Mouse (Mus musculus): ENCODE data around the gene Hist2h2bb. TPM values are rescaled to one million over a fixed set of nuclear protein-coding genes. Genes with fewer than 3 reads are reported as not detected.

Hist2h2bb gene
- total and polyA plus RNA-seq, 2 experiments from 2014 or later: 0.59 to 225 TPM

DNA sequence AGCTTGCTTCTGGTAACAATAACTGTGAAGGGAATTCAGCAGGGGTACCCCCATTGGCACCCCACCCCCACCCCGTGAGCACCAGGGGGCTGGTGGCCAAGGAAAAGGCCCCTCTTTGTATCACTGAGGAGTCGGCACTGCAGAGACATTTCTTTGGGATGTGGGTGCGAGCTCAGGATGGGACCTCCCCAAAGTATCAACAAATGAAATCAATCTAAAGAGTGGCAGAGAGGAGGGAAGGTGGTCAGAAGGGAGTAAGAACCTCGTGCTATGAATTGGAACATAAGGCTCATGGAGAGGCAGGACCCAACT lies 20.6 kb upstream of the Hist2h2bb start:
- Histone ChIP-seq H3K4me3 (ENCODE audit: low read depth, low read length) (no peak overlapping the region; the same call in 1 of the 2 replicates), H3K36me3 (replicated peaks; ENCODE audit: control insufficient read depth, insufficient read depth, low read length) (no peaks in the 10 kb centered on the region), H3K4me2 (ENCODE audit: low read depth, low read length) (peak overlapping the region; percentile 59; the same call in 1 of the 2 replicates), H3K27me3 (ENCODE audit: control insufficient read depth, insufficient read depth, low read length) (no peaks in the 10 kb centered on the region), H3K9me3 (replicated peaks; ENCODE audit: control insufficient read depth, low read length) (no peaks in the 10 kb centered on the region), H3K9ac (replicated peaks; ENCODE audit: low read depth, low read length) (no peak overlapping the region), H3K4me1 (ENCODE audit: control insufficient read depth, insufficient read depth) (peaks cover 32% of the 10 kb centered on the region), H3K27ac (ENCODE audit: low read depth) (peak overlapping the region; percentile 22; the same call in 1 of the 2 replicates)
- DNase-seq (ENCODE audit: low spot score): no peak
- whole genome bisulfite sequencing: 51% methylated on average over 4 of the region's 4 CpGs
- TF ChIP-seq CTCF (IDR thresholded peaks at IDR 0.05; ENCODE audit: low read depth) (no peak), EP300 (IDR thresholded peaks at IDR 0.05; ENCODE audit: low read depth) (no peak)
- no peak for ATAC-seq (ENCODE audit: insufficient read depth, low read depth)

DNA sequence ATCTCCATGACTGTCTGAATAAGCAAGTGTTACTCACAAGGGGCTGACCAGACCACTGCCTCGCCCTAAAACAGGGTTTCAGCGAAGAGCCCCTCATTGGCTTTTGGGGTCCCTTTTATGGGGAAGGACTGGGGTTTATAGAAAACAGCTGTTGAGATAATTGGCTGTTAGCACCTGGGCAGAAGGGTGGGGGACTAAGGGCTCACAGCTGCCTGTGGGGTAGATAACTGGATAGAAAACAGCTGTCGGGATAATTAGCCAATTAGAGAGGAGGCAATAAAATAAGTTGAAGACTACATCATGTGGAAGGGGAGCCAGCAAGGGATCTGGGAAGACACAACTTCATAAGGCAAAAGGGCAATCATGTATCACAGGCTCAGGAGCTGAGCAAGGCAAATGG lies 18.7 kb upstream of the Hist2h2bb start:
- WGBS: 75% methylated on average over 3 of the region's 3 CpGs
- Histone ChIP-seq H3K9me3 (replicated peaks; ENCODE audit: control insufficient read depth, low read length) (no peaks in the 10 kb centered on the region), H3K36me3 (replicated peaks; ENCODE audit: control insufficient read depth, insufficient read depth, low read length) (no peaks in the 10 kb centered on the region), H3K27ac (ENCODE audit: low read depth) (no peak overlapping the region), H3K4me2 (ENCODE audit: low read depth, low read length) (no peak overlapping the region), H3K4me1 (ENCODE audit: control insufficient read depth, insufficient read depth) (peaks cover 25% of the 10 kb centered on the region; the same call in 1 of the 2 replicates), H3K27me3 (ENCODE audit: control insufficient read depth, insufficient read depth, low read length) (no peaks in the 10 kb centered on the region), H3K4me3 (ENCODE audit: low read depth, low read length) (no peak overlapping the region), H3K9ac (replicated peaks; ENCODE audit: low read depth, low read length) (no peak overlapping the region)
- no peak for DNase-seq (ENCODE audit: low spot score)
- TF ChIP-seq CTCF (IDR thresholded peaks at IDR 0.05; ENCODE audit: low read depth) (no peak), EP300 (IDR thresholded peaks at IDR 0.05; ENCODE audit: low read depth) (no peak)
- no peak for ATAC-seq (ENCODE audit: insufficient read depth, low read depth)

DNA sequence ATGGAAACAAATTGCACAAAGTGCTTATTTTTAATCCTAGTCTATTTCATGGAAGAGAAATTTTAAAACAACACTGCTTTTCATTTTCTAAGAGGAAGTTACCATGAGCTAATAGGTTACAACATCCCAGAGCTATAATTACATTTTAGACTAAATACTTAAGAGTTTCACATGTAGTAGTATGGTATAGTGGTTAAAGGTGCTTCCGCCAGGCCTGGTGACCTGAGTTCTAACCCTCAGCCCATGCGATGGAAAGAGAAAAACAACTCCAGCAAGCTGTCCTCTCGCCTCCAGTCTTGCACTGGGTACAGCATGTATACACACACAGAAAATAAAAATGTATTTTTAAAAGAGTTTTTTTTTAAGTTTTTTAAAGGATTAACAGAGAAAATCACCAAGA lies 17.8 kb upstream of the Hist2h2bb start:
- no peak for ATAC-seq (ENCODE audit: insufficient read depth, low read depth)
- 92% methylated on average over 3 of the region's 3 CpGs for WGBS
- no peak overlapping the region for H3K4me3 ChIP-seq (ENCODE audit: low read depth, low read length)

DNA sequence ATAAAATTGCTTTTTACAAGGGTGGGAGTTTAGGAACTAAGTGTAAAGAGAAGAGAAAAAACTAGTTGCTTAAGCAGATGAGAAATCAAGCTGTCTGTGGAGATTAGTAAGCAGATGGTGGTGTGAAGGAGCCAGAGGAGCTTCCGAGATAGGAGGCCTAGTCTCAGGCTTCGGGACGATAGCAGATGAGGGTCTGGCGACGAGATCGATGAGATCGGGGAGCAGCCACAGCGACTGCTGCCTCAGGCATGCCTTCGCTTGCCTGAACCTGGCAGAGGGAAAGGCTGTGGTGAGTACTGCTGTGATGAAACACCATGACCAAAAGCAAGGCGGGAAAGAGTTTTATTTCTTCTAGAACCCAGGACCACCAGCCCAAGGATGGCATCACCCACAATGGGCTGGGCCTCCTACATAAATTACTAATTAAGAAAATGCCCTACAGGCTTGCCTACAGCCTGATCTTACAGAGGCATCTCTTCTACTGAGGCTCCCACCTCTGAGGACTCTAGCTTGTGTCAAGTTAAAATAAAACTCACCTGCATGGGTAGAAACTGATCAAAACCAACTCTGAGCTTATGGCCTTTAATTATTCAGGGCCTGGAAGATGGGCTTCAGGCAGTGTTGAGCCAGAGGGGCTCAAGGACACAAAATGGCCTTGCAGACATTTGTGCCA lies 14.7 kb upstream of the Hist2h2bb start:
- no peak overlapping the region for H3K27ac ChIP-seq (ENCODE audit: low read depth)
- ATAC-seq (ENCODE audit: insufficient read depth, low read depth): no peak

More for the DNA sequence above, 17.8 kb upstream of the Hist2h2bb start:
- no peak for TF ChIP-seq EP300 (IDR thresholded peaks at IDR 0.05; ENCODE audit: low read depth)
- no peak for TF ChIP-seq CTCF (IDR thresholded peaks at IDR 0.05; ENCODE audit: low read depth)
- H3K9ac ChIP-seq (replicated peaks; ENCODE audit: low read depth, low read length): no peak overlapping the region
- no peak for DNase-seq (ENCODE audit: low spot score)
- H3K27me3 ChIP-seq (ENCODE audit: control insufficient read depth, insufficient read depth, low read length): no peaks in the 10 kb centered on the region
- H3K27ac ChIP-seq (ENCODE audit: low read depth): no peak overlapping the region
- H3K36me3 ChIP-seq (replicated peaks; ENCODE audit: control insufficient read depth, insufficient read depth, low read length): no peaks in the 10 kb centered on the region
- H3K9me3 ChIP-seq (replicated peaks; ENCODE audit: control insufficient read depth, low read length): no peaks in the 10 kb centered on the region
- H3K4me1 ChIP-seq (ENCODE audit: control insufficient read depth, insufficient read depth): peaks cover 31% of the 10 kb centered on the region; the same call in 1 of the 2 replicates
- H3K4me2 ChIP-seq (ENCODE audit: low read depth, low read length): no peak overlapping the region

DNA sequence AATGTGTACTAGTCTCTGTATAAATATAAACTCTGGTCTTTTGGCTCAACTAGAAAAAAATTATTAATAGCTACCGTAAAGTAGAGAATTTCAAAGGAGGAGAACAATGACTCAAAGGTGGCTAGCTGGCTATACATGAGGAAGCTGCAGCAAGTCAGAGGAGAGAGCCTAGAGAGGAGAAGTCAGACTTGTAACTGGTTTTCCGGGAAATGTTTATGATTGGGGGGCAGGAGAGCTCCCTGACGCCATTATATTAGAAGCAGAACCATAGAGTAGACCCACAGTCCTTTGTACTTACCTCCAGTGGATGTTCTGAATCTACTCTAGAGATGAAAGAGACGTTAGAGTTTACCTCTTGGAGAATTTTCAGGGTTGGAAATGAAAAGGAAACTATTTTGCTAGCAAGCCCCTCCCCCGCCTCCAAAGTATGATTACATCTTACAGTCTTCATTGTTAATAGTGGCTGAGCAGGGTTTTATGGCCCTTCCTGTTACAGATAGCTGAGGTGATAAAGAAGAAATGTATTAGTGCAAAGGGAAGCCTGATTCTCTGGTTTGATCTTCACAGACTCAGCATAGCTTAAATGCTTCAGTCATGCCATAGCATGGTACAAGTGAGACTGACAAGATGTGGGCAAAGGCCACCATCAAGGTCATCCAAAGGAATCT lies 13.5 kb upstream of the Hist2h2bb start:
- Histone ChIP-seq H3K9me3 (replicated peaks; ENCODE audit: control insufficient read depth, low read length) (no peaks in the 10 kb centered on the region), H3K9ac (replicated peaks; ENCODE audit: low read depth, low read length) (no peak overlapping the region), H3K36me3 (replicated peaks; ENCODE audit: control insufficient read depth, insufficient read depth, low read length) (no peaks in the 10 kb centered on the region), H3K4me1 (ENCODE audit: control insufficient read depth, insufficient read depth) (0 out of 2 replicates have a peak, but pooled peaks cover 7% of the 10 kb centered on the region), H3K27me3 (ENCODE audit: control insufficient read depth, insufficient read depth, low read length) (no peaks in the 10 kb centered on the region), H3K27ac (ENCODE audit: low read depth) (peak overlapping the region; percentile 16; the same call in 1 of the 2 replicates), H3K4me3 (ENCODE audit: low read depth, low read length) (no peak overlapping the region), H3K4me2 (ENCODE audit: low read depth, low read length) (no peak overlapping the region)
- ATAC-seq (ENCODE audit: insufficient read depth, low read depth): no peak
- TF ChIP-seq CTCF (IDR thresholded peaks at IDR 0.05; ENCODE audit: low read depth): no peak
- TF ChIP-seq EP300 (IDR thresholded peaks at IDR 0.05; ENCODE audit: low read depth): no peak
- no peak for DNase-seq (ENCODE audit: low spot score)
- WGBS: 64% methylated on average over 5 of the region's 5 CpGs

More for the DNA sequence above, 14.7 kb upstream of the Hist2h2bb start:
- 34% methylated on average over 10 of the region's 10 CpGs for WGBS
- no peak overlapping the region for H3K9ac ChIP-seq (replicated peaks; ENCODE audit: low read depth, low read length)
- no peak overlapping the region for H3K4me2 ChIP-seq (ENCODE audit: low read depth, low read length)
- H3K9me3 ChIP-seq (replicated peaks; ENCODE audit: control insufficient read depth, low read length): no peaks in the 10 kb centered on the region
- no peak for DNase-seq (ENCODE audit: low spot score)
- no peaks in the 10 kb centered on the region for H3K27me3 ChIP-seq (ENCODE audit: control insufficient read depth, insufficient read depth, low read length)
- H3K4me3 ChIP-seq (ENCODE audit: low read depth, low read length): no peak overlapping the region
- TF ChIP-seq CTCF (IDR thresholded peaks at IDR 0.05; ENCODE audit: low read depth) (no peak), EP300 (IDR thresholded peaks at IDR 0.05; ENCODE audit: low read depth) (no peak)
- 0 out of 2 replicates have a peak, but pooled peaks cover 12% of the 10 kb centered on the region for H3K4me1 ChIP-seq (ENCODE audit: control insufficient read depth, insufficient read depth)
- H3K36me3 ChIP-seq (replicated peaks; ENCODE audit: control insufficient read depth, insufficient read depth, low read length): no peaks in the 10 kb centered on the region
